Mouse (Mus musculus): ENCODE results near the gene Nr1h2. TPM values are rescaled to one million over a fixed set of nuclear protein-coding genes. Genes with fewer than 3 reads are reported as not detected.

Nr1h2 gene
- polyA plus RNA-seq, 1 experiment from 2014 or later: 74.6 TPM

- WGBS: 39% methylated on average over 5 of the region's 5 CpGs
- H3K27me3 ChIP-seq (ENCODE audit: poor library complexity, severe bottlenecking): peaks cover 19% of the 10 kb centered on the region; the same call in 1 of the 2 replicates
- peaks cover 10% of the 10 kb centered on the region for H3K4me1 ChIP-seq
- DNase-seq (ENCODE audit: extremely low spot score, low spot score): peak; percentile 70
- H3K4me3 ChIP-seq: no peak overlapping the region
- H3K36me3 ChIP-seq (replicated peaks): 0 out of 2 replicates have a peak, but pooled peaks cover 4% of the 10 kb centered on the region
- H3K9me3 ChIP-seq: no peaks in the 10 kb centered on the region
- no peak overlapping the region for H3K27ac ChIP-seq
Measured at GRCm38 (mm10) chr7:44501563-44502115, 52.1 kb downstream of the Nr1h2 start.

DNA sequence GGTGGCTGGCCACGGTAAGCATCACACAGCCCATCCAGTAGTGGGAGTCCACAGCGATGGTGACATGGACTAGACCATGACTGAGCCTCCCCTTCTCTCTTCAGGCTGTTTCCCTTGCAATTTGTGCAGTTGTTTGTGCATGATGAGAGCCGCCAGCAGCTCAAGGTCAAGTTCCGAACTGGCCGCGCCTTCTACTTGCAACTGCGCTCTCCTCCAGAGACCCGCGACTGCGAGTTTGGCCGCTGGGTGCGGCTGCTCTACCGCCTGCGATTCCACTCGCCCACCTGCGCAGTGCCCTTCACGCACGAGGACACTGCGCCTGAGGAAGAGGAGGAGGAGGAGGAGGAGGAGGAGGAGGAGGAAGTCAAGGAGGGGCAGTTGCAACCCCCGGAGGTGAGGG is 53.7 kb downstream of the Nr1h2 start:
- no peaks in the 10 kb centered on the region for H3K9me3 ChIP-seq
- 0 out of 2 replicates have a peak, but pooled peaks cover 4% of the 10 kb centered on the region for H3K36me3 ChIP-seq (replicated peaks)
- H3K27me3 ChIP-seq (ENCODE audit: poor library complexity, severe bottlenecking): peaks cover 19% of the 10 kb centered on the region; the same call in 1 of the 2 replicates
- H3K4me1 ChIP-seq: peaks cover 20% of the 10 kb centered on the region
- H3K4me3 ChIP-seq: no peak overlapping the region
- no peak for DNase-seq (ENCODE audit: extremely low spot score, low spot score)
- no peak overlapping the region for H3K27ac ChIP-seq
- 63% methylated on average over 20 of the region's 20 CpGs for WGBS

Small RNAs within 50 kb of the gene (microRNA-seq; reads per million reads assigned to microRNA genes)
- gene Mir7053: 1.5 reads per million

Other genes starting within 250 kb of the Nr1h2 start
- 2.5 and 2.9 TPM in 2 replicates for gene Clec11a, start 247.0 kb downstream of the Nr1h2 start, polyA plus RNA-seq (2016; fragmentation: Nextera tagmentation; extraction: Ambion mirVana)
- gene Shank1, start 243.7 kb downstream of the Nr1h2 start, polyA plus RNA-seq (2016; fragmentation: Nextera tagmentation; extraction: Ambion mirVana): 1.4 TPM in 2 replicates
- 3.2 and 4.1 TPM in 2 replicates for gene Syt3, start 169.8 kb downstream of the Nr1h2 start, polyA plus RNA-seq (2016; fragmentation: Nextera tagmentation; extraction: Ambion mirVana)
- gene 1700008O03Rik, start 168.1 kb downstream of the Nr1h2 start, polyA plus RNA-seq (2016; fragmentation: Nextera tagmentation; extraction: Ambion mirVana): 1.6 and 2.1 TPM in 2 replicates
- gene Lrrc4b, start 124.9 kb downstream of the Nr1h2 start, polyA plus RNA-seq (2016; fragmentation: Nextera tagmentation; extraction: Ambion mirVana): 1.8 and 2.1 TPM in 2 replicates
- gene Aspdh, start 88.6 kb downstream of the Nr1h2 start, polyA plus RNA-seq (2016; fragmentation: Nextera tagmentation; extraction: Ambion mirVana): 1.3 and 1.5 TPM in 2 replicates
- gene Josd2, start 86.0 kb downstream of the Nr1h2 start, polyA plus RNA-seq (2016; fragmentation: Nextera tagmentation; extraction: Ambion mirVana): 74.9 and 78.5 TPM in 2 replicates
- gene Emc10, start 57.4 kb downstream of the Nr1h2 start, polyA plus RNA-seq (2016; fragmentation: Nextera tagmentation; extraction: Ambion mirVana): 95.8 and 96.9 TPM in 2 replicates
- gene Fam71e1, start 57.4 kb downstream of the Nr1h2 start, polyA plus RNA-seq (2016; fragmentation: Nextera tagmentation; extraction: Ambion mirVana): 15.1 and 15.8 TPM in 2 replicates
- gene Mybpc2, start 29.3 kb downstream of the Nr1h2 start, polyA plus RNA-seq (2016; fragmentation: Nextera tagmentation; extraction: Ambion mirVana): 0.06 and 0.12 TPM in 2 replicates
- not detected in 2 replicates for gene Spib, start 21.9 kb downstream of the Nr1h2 start, polyA plus RNA-seq (2016; fragmentation: Nextera tagmentation; extraction: Ambion mirVana)
- gene Pold1, start 5.1 kb downstream of the Nr1h2 start, polyA plus RNA-seq (2016; fragmentation: Nextera tagmentation; extraction: Ambion mirVana): 190 and 195 TPM in 2 replicates
- 0.29 and 0.48 TPM in 2 replicates for gene Napsa, start 18.4 kb upstream of the Nr1h2 start, polyA plus RNA-seq (2016; fragmentation: Nextera tagmentation; extraction: Ambion mirVana)
- 0.80 and 0.84 TPM in 2 replicates for gene Kcnc3, start 36.7 kb upstream of the Nr1h2 start, polyA plus RNA-seq (2016; fragmentation: Nextera tagmentation; extraction: Ambion mirVana)
- gene Myh14, start 116.9 kb upstream of the Nr1h2 start, polyA plus RNA-seq (2016; fragmentation: Nextera tagmentation; extraction: Ambion mirVana): 1.5 and 1.8 TPM in 2 replicates
- not detected in 2 replicates for gene Izumo2, start 154.8 kb upstream of the Nr1h2 start, polyA plus RNA-seq (2016; fragmentation: Nextera tagmentation; extraction: Ambion mirVana)
- 42.1 and 43.4 TPM in 2 replicates for gene Vrk3, start 194.5 kb upstream of the Nr1h2 start, polyA plus RNA-seq (2016; fragmentation: Nextera tagmentation; extraction: Ambion mirVana)
- gene Zfp473, start 197.1 kb upstream of the Nr1h2 start, polyA plus RNA-seq (2016; fragmentation: Nextera tagmentation; extraction: Ambion mirVana): 3.5 and 4.3 TPM in 2 replicates

Measured in forebrain, embryonic 10.5 days (tissue).